Mouse (Mus musculus): ENCODE measurements at regions not wholly inside any gene's neighbourhood (a gene's known extent, or its start where the extent isn't known, plus 50 kb on each side); places are given as distances from the start of the nearest gene placed in this dataset.

DNA sequence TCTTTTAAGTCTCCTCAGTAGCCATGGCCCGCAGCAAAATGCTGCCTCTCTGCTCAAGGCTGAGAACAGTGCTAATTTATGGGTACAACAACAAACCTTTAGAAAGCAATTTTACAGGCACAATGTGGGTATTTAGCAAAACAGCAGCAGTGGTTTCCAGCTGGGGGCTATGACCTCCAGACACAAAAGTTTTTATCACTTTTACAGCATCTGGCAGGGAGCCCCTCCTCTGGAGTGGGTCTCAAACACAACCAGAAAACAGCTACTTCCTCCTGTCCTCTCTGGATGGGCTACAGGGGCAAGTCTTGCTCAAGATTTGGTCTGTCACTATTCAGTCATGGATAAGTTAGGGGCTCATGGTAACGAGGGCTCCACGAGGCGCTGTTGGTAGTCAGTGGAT lies 137.1 kb upstream of the Trpc7 start:
- TF ChIP-seq CTCF (IDR thresholded peaks at IDR 0.05; ENCODE audit: low read depth) = no peak
- TF ChIP-seq EP300 (IDR thresholded peaks at IDR 0.05; ENCODE audit: low read depth) = no peak
